Mouse (Mus musculus): ENCODE results near the gene Large2. TPM values are rescaled to one million over a fixed set of nuclear protein-coding genes. Genes with fewer than 3 reads are reported as not detected.

The Large2 gene
- polyA plus RNA-seq (2012; rRNA removed) (3.1 and 3.2 TPM in 2 replicates), polyA plus RNA-seq (2014; fragmentation: Nextera tagmentation; extraction: Ambion mirVana) (1.9 and 2.3 TPM in 2 replicates)

DNA sequence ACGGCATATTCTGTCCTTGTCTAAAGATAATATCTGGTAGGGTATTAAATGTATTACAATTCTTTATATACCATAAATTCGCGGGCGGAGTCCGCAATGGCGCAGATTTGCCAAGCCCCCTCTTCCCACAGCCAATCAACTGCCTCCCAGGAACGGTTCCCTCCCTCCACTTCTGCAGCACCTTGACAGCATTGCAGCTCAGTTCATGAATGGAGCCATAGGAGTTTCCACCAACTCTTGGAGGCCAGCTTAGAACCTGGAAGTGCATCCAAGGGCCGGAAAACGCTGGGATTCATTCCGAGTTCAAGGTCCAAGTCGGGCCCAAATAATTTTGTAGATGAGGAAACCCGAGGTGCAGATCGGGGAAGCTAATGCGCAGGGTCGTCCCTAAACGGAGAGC is at the start of gene Large2, which contains the start of gene Pex16:
TSS of gene Large2 (minus strand) at position 356 of the 400 bp plus-strand sequence.
TSS of gene Pex16 (plus strand) at position 163 of the 400 bp plus-strand sequence.
- Histone ChIP-seq H3K27me3 (ENCODE audit: control insufficient read depth, insufficient read depth, low read length) (peaks cover 30% of the 10 kb centered on the region), H3K4me1 (replicated peaks; ENCODE audit: control insufficient read depth in 2 of 2, insufficient read depth in 2 of 2, low read length in 1 of 2) (peaks cover 4 to 13% of the 10 kb centered on the region in 2 experiments; a peak in 3 of 4 replicates), H3K4me3 (ENCODE audit: insufficient read depth in 1 of 2, low read depth in 2 of 2, low read length in 2 of 2) (peak within 1 kb of the TSS; percentile 66 to 88), H3K4me2 (ENCODE audit: low read depth) (peak within 1 kb of the TSS; percentile 98), H3K9me3 (ENCODE audit: control insufficient read depth, low read length) (no peaks in the 10 kb centered on the region), H3K9ac (replicated peaks) (peak within 1 kb of the TSS; percentile 66), H3K27ac (peak within 1 kb of the TSS; percentile 65), H3K36me3 (replicated peaks; ENCODE audit: control insufficient read depth, insufficient read depth, low read depth) (peaks cover 6% of the 10 kb centered on the region; the same call in 1 of the 2 replicates)
- 3% methylated on average over 16 of the region's 16 CpGs for WGBS (ENCODE audit: insufficient replicate concordance)
- TF ChIP-seq CTCF (IDR thresholded peaks at IDR 0.05; ENCODE audit: low read depth), result no peak
- TF ChIP-seq EP300 (IDR thresholded peaks at IDR 0.05; ENCODE audit: low read depth), result no peak
- ATAC-seq (ENCODE audit: insufficient read depth) (peak; percentile 16; the same call in 1 of the 2 replicates), DNase-seq (ENCODE audit: low read depth in 3 of 3, low spot score in 3 of 3) (peak; percentile 43 to 55 (median 46))

GRCm38 (mm10) chr2:92423702-92424461 is 49.2 kb upstream of the Large2 start:
- Histone ChIP-seq H3K4me1 (replicated peaks; ENCODE audit: control insufficient read depth in 2 of 2, insufficient read depth in 2 of 2, low read length in 1 of 2) (peaks cover 0 to 7% of the 10 kb centered on the region in 2 experiments; a peak in 2 of 4 replicates), H3K27ac (no peak overlapping the region), H3K9me3 (ENCODE audit: control insufficient read depth, low read length) (no peaks in the 10 kb centered on the region), H3K4me2 (ENCODE audit: low read depth) (no peak overlapping the region), H3K4me3 (ENCODE audit: insufficient read depth in 1 of 2, low read depth in 2 of 2, low read length in 2 of 2) (no peak overlapping the region), H3K9ac (replicated peaks) (no peak overlapping the region), H3K27me3 (ENCODE audit: control insufficient read depth, insufficient read depth, low read length) (no peaks in the 10 kb centered on the region), H3K36me3 (replicated peaks; ENCODE audit: control insufficient read depth, insufficient read depth, low read depth) (peaks cover 32% of the 10 kb centered on the region)
- ATAC-seq (ENCODE audit: insufficient read depth) (no peak), DNase-seq (ENCODE audit: low read depth in 3 of 3, low spot score in 3 of 3) (no peak)
- no peak for TF ChIP-seq CTCF (IDR thresholded peaks at IDR 0.05; ENCODE audit: low read depth)
- TF ChIP-seq EP300 (IDR thresholded peaks at IDR 0.05; ENCODE audit: low read depth), result no peak
- 72% methylated on average over 9 of the region's 9 CpGs for WGBS (ENCODE audit: insufficient replicate concordance)

GRCm38 (mm10) chr2:92423156-92423555 is 48.5 kb upstream of the Large2 start:
- H3K27ac ChIP-seq, result no peak overlapping the region
- ATAC-seq (ENCODE audit: insufficient read depth) (no peak), DNase-seq (ENCODE audit: low read depth in 3 of 3, low spot score in 3 of 3) (no peak)
- H3K4me1 ChIP-seq (replicated peaks; ENCODE audit: control insufficient read depth in 2 of 2, insufficient read depth in 2 of 2, low read length in 1 of 2), result peaks cover 0 to 7% of the 10 kb centered on the region in 2 experiments; a peak in 2 of 4 replicates
- peaks cover 32% of the 10 kb centered on the region for H3K36me3 ChIP-seq (replicated peaks; ENCODE audit: control insufficient read depth, insufficient read depth, low read depth)
- no peaks in the 10 kb centered on the region for H3K27me3 ChIP-seq (ENCODE audit: control insufficient read depth, insufficient read depth, low read length)
- no peak overlapping the region for H3K9ac ChIP-seq (replicated peaks)
- no peak overlapping the region for H3K4me2 ChIP-seq (ENCODE audit: low read depth)
- H3K4me3 ChIP-seq (ENCODE audit: insufficient read depth in 1 of 2, low read depth in 2 of 2, low read length in 2 of 2), result no peak overlapping the region
- TF ChIP-seq CTCF (IDR thresholded peaks at IDR 0.05; ENCODE audit: low read depth), result no peak
- TF ChIP-seq EP300 (IDR thresholded peaks at IDR 0.05; ENCODE audit: low read depth), result no peak
- H3K9me3 ChIP-seq (ENCODE audit: control insufficient read depth, low read length), result no peaks in the 10 kb centered on the region
- 75% methylated on average over 9 of the region's 9 CpGs for WGBS (ENCODE audit: insufficient replicate concordance)

DNA sequence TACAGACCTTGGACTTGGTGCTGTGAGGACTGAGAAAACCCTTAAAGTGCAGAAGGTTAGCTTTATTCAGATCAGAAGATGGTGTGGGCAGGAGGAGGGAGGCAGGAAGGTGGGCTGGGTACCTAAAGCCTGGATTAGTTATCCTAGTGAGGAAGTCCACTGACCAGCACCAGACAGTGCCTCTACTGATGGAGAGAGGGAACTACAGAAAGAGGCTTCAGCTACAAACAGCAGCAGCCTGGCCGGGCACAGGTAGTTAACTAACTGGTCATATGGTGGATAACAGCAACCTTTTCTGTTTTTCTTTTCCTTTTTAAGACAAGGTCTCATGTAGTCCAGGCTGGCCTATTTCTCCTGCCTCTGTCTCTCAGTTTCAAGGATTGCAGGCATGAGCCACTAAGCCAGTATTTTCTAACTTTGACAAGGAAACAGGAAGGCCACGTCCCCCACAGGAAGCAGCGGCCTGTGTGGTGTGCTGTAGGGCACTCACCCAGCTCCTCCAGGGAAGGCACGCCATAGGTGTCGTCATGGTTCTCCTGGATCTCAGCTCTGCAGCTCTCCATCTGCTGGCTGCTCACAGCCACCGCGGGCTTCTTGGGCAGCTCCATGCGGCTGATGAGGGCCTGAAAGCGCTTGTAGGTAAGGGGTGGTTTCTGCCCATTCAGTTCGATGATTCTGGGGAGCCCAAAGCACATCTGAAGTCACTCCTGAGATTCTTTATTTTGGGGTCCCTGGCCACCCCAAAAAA is 47.9 kb upstream of the Large2 start:
- no peak for DNase-seq (ENCODE audit: low read depth in 3 of 3, low spot score in 3 of 3)
- no peak for ATAC-seq (ENCODE audit: insufficient read depth)
- H3K9ac ChIP-seq (replicated peaks), result no peak overlapping the region
- H3K36me3 ChIP-seq (replicated peaks; ENCODE audit: control insufficient read depth, insufficient read depth, low read depth), result peaks cover 32% of the 10 kb centered on the region
- WGBS (ENCODE audit: insufficient replicate concordance), result 44% methylated on average over 10 of the region's 10 CpGs
- no peaks in the 10 kb centered on the region for H3K9me3 ChIP-seq (ENCODE audit: control insufficient read depth, low read length)
- peak; percentile 38 for TF ChIP-seq CTCF (IDR thresholded peaks at IDR 0.05; ENCODE audit: low read depth)
- TF ChIP-seq EP300 (IDR thresholded peaks at IDR 0.05; ENCODE audit: low read depth), result no peak
- H3K4me3 ChIP-seq (ENCODE audit: insufficient read depth in 1 of 2, low read depth in 2 of 2, low read length in 2 of 2), result no peak overlapping the region
- H3K27me3 ChIP-seq (ENCODE audit: control insufficient read depth, insufficient read depth, low read length), result no peaks in the 10 kb centered on the region
- no peak overlapping the region for H3K27ac ChIP-seq
- H3K4me2 ChIP-seq (ENCODE audit: low read depth), result no peak overlapping the region
- peaks cover 0 to 5% of the 10 kb centered on the region in 2 experiments; a peak in 2 of 4 replicates for H3K4me1 ChIP-seq (replicated peaks; ENCODE audit: control insufficient read depth in 2 of 2, insufficient read depth in 2 of 2, low read length in 1 of 2)

Data from liver, embryonic 14.5 days (tissue).